Mouse (Mus musculus): Measurements from ENCODE around the gene Gm813. TPM values are rescaled to one million over a fixed set of nuclear protein-coding genes. Genes with fewer than 3 reads are reported as not detected.

Gm813 gene
- polyA plus RNA-seq, 1 experiment = not detected

DNA sequence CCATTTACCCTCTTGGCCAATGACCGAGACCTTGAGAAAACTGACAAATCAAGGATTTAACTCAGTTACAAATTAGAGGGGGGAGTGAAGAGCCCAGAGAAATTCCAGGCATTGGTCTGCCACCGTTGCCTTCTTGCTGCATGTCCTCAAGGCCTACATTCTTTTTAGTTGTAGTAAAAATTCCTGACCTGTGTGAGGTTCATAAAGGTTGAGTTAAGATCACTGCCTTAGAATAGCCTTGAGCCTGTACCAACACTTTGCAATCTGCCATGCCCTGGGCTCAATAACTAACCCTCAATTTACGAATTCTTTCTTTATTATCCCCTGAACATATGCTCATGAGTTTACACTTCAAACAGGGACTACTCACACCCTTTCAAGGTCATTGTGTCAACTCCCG, 6.3 kb upstream of the Gm813 start:
- TF ChIP-seq POLR2A (IDR thresholded peaks at IDR 0.05; ENCODE audit: insufficient read depth, low read depth, low read length) (no peak), CTCF (IDR thresholded peaks at IDR 0.05; ENCODE audit: insufficient read depth, low read depth, low read length) (no peak)
- no peak overlapping the region for H3K4me3 ChIP-seq (ENCODE audit: insufficient read depth, low read depth, low read length)
- H3K4me1 ChIP-seq (ENCODE audit: control insufficient read depth, insufficient read depth, low read length) = no peaks in the 10 kb centered on the region
- WGBS = 91% methylated on average over 4 of the region's 4 CpGs
- H3K27ac ChIP-seq (ENCODE audit: insufficient read depth, low read depth, low read length) = no peak overlapping the region

DNA sequence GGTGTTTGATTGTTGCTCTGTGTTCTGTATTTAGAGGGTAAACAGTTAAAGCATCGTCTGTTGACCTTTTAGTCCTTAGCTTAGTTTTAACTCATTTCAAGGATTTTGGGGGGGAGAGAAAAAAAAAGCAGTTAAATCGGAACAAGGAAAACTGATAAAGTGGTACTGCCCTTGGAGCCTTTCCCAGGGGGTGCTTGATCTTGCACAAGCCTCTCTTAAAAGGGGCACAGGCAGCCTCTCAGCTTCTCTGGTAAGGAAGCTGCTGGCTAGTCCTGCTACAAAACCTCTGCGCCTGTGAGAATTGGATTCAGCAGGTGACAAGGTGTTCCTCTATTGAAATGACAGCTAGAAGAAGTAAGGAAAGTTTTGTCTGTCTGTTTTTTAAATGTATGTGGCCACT, 5.6 kb upstream of the Gm813 start:
- TF ChIP-seq POLR2A (IDR thresholded peaks at IDR 0.05; ENCODE audit: insufficient read depth, low read depth, low read length) (no peak), CTCF (IDR thresholded peaks at IDR 0.05; ENCODE audit: insufficient read depth, low read depth, low read length) (no peak)
- no peaks in the 10 kb centered on the region for H3K4me1 ChIP-seq (ENCODE audit: control insufficient read depth, insufficient read depth, low read length)
- no peak overlapping the region for H3K4me3 ChIP-seq (ENCODE audit: insufficient read depth, low read depth, low read length)
- H3K27ac ChIP-seq (ENCODE audit: insufficient read depth, low read depth, low read length) = no peak overlapping the region
- 93% methylated on average over 3 of the region's 3 CpGs for WGBS

DNA sequence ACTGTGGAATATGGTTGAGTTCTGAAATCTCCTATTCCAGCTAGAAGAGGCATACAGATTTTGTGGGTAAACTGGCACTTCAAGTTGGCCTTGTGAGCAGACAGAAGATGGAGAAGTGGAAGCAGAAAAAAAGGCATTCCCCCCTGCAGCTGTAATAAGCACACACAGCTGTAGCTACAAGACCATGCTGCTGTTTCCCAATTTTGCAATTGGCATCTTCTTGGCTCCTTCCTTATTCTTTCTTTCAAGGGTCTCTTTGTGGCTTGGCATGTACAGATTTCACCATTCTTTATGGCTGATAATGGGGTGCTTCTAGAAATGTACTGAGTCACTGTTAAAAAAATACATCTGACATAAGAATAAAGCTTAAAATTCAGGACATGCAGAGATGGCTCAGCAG, 568 bp upstream of the Gm813 start:
- Histone ChIP-seq H3K27ac (ENCODE audit: insufficient read depth, low read depth, low read length) (no peak overlapping the region), H3K4me3 (ENCODE audit: insufficient read depth, low read depth, low read length) (no peak overlapping the region), H3K4me1 (ENCODE audit: control insufficient read depth, insufficient read depth, low read length) (no peaks in the 10 kb centered on the region)
- TF ChIP-seq POLR2A (IDR thresholded peaks at IDR 0.05; ENCODE audit: insufficient read depth, low read depth, low read length) (no peak), CTCF (IDR thresholded peaks at IDR 0.05; ENCODE audit: insufficient read depth, low read depth, low read length) (no peak)

DNA sequence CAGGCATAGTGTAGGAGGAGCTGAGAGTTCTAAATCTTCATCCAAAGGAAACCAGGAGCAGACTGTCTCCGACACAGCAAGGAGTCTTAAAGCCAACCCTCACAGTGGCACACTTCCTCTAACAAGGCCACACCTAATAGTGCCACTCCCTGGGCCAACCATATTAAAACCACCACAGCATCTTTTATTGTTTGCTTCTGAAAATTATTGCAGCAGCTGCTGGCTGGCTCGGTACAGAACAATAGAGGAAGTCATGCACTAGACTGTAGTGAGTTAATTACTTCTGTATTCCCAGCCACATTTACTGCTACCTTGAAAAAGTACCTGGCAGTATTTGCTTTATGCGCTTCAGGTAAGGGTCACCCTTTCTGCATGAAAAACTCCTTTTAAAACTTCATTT, 3.8 kb downstream of the Gm813 start:
- Histone ChIP-seq H3K27ac (ENCODE audit: insufficient read depth, low read depth, low read length) (no peak overlapping the region), H3K4me1 (ENCODE audit: control insufficient read depth, insufficient read depth, low read length) (no peaks in the 10 kb centered on the region), H3K4me3 (ENCODE audit: insufficient read depth, low read depth, low read length) (no peak overlapping the region)
- TF ChIP-seq POLR2A (IDR thresholded peaks at IDR 0.05; ENCODE audit: insufficient read depth, low read depth, low read length) (no peak), CTCF (IDR thresholded peaks at IDR 0.05; ENCODE audit: insufficient read depth, low read depth, low read length) (no peak)
- WGBS = 70% methylated on average over 3 of the region's 3 CpGs

DNA sequence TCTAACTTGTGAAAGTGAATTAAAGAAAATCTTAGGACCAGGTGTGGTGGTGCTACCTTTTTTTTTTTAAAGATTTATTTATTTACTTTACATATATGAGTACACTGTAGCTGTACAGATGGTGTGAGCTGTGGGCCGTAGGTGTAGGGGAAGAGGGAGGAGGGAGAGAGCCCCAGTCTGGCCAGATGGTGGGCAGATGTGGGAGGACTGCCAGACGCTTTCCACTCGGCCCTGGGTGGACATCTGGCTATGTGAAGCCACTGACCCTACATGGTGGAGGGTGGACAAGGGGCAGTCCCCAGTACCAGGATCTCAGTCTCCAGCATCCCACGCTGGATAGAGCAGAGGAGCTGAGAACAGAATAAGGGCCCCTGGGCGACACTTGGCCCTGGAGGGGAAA, 9.7 kb downstream of the Gm813 start:
- TF ChIP-seq CTCF (IDR thresholded peaks at IDR 0.05; ENCODE audit: insufficient read depth, low read depth, low read length) = no peak
- no peak overlapping the region for H3K4me3 ChIP-seq (ENCODE audit: insufficient read depth, low read depth, low read length)
- WGBS = 76% methylated on average over 5 of the region's 5 CpGs
- no peaks in the 10 kb centered on the region for H3K4me1 ChIP-seq (ENCODE audit: control insufficient read depth, insufficient read depth, low read length)
- no peak overlapping the region for H3K27ac ChIP-seq (ENCODE audit: insufficient read depth, low read depth, low read length)

DNA sequence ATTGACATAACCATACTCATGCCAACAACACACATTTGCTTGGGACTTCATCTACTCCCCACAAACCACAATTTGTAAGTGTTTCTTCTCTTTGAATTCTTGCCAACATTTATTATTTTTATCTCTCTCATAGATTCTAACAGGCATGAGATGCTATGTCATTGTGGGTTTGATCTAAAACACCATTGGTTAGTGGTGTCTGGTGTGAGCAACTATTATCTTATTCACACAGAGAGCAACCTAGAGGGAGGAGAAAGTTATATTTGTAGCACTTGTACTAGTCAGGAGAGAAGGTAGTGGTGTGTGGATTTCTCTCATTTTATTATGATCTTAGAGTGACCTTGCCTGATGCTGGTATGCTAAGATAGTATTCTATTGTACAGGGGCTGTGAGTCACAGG, 12.1 kb downstream of the Gm813 start:
- TF ChIP-seq CTCF (IDR thresholded peaks at IDR 0.05; ENCODE audit: insufficient read depth, low read depth, low read length) (no peak), POLR2A (IDR thresholded peaks at IDR 0.05; ENCODE audit: insufficient read depth, low read depth, low read length) (no peak)
- Histone ChIP-seq H3K27ac (ENCODE audit: insufficient read depth, low read depth, low read length) (no peak overlapping the region), H3K4me3 (ENCODE audit: insufficient read depth, low read depth, low read length) (no peak overlapping the region), H3K4me1 (ENCODE audit: control insufficient read depth, insufficient read depth, low read length) (no peaks in the 10 kb centered on the region)

DNA sequence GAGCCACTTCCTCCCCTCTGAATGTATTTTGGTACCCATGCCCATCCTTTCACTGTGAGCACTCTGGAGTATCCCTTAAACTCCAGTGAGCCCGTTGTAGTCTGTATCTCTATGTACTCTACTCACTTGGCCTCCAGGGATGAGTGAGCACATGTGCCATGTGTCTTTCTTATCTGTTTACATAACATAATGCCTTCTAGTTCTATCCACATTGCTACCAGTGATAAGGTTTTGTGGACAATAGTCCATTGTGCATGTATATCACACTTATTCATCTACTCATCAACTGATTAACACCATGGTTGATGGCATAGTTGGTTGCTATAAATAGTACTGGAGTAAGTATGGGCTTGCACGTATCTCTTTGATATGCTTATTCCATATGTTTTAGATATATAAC, 12.9 kb downstream of the Gm813 start:
- 83% methylated on average over 2 of the region's 2 CpGs for WGBS
- no peak for TF ChIP-seq POLR2A (IDR thresholded peaks at IDR 0.05; ENCODE audit: insufficient read depth, low read depth, low read length)
- no peak for TF ChIP-seq CTCF (IDR thresholded peaks at IDR 0.05; ENCODE audit: insufficient read depth, low read depth, low read length)
- no peaks in the 10 kb centered on the region for H3K4me1 ChIP-seq (ENCODE audit: control insufficient read depth, insufficient read depth, low read length)
- H3K4me3 ChIP-seq (ENCODE audit: insufficient read depth, low read depth, low read length) = no peak overlapping the region
- H3K27ac ChIP-seq (ENCODE audit: insufficient read depth, low read depth, low read length) = no peak overlapping the region

DNA sequence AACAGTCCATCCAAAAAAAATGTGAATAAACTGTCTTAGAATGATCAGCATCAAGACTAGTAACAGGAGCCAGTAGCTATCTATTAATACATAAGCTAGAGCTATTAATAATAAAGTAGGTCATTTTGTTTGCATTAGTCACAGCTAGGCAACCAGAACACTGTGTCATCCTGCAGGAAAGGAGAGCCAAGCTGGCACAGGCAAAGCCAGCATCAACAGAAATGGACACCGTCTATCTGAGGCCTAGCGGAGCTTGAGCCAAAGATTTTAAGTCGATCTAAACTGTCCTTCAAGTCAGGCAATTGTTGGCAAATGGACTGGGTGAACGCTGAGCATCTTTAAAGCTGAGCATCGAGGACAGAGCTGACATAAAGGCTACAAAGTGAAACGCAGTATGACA, 15.9 kb downstream of the Gm813 start:
- no peak for TF ChIP-seq CTCF (IDR thresholded peaks at IDR 0.05; ENCODE audit: insufficient read depth, low read depth, low read length)
- TF ChIP-seq POLR2A (IDR thresholded peaks at IDR 0.05; ENCODE audit: insufficient read depth, low read depth, low read length) = no peak
- 87% methylated on average over 6 of the region's 6 CpGs for WGBS
- Histone ChIP-seq H3K4me1 (ENCODE audit: control insufficient read depth, insufficient read depth, low read length) (no peaks in the 10 kb centered on the region), H3K27ac (ENCODE audit: insufficient read depth, low read depth, low read length) (no peak overlapping the region), H3K4me3 (ENCODE audit: insufficient read depth, low read depth, low read length) (no peak overlapping the region)

DNA sequence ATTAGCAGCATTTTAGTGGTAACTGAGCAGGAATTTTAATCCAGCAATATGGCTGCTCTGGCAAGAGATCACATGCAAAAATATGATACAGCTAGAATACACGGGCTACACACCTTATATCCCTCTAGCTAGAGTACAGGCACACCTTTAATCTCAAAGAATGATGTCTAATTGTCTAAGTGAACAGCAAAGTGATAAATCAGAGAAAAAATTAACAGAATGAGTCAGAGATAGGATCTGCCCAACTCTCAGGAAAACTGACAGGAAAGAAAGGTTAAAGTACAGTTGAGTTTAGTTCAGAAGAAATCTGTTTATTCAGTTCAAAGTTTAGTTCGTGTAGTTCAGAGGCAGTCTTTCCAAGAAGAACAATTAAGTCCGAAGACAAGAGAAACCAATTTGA, 25.5 kb downstream of the Gm813 start:
- WGBS = 75% methylated on average over 3 of the region's 3 CpGs
- Histone ChIP-seq H3K27ac (ENCODE audit: insufficient read depth, low read depth, low read length) (no peak overlapping the region), H3K4me1 (ENCODE audit: control insufficient read depth, insufficient read depth, low read length) (no peaks in the 10 kb centered on the region), H3K4me3 (ENCODE audit: insufficient read depth, low read depth, low read length) (no peak overlapping the region)
- TF ChIP-seq POLR2A (IDR thresholded peaks at IDR 0.05; ENCODE audit: insufficient read depth, low read depth, low read length) = no peak
- TF ChIP-seq CTCF (IDR thresholded peaks at IDR 0.05; ENCODE audit: insufficient read depth, low read depth, low read length) = no peak

DNA sequence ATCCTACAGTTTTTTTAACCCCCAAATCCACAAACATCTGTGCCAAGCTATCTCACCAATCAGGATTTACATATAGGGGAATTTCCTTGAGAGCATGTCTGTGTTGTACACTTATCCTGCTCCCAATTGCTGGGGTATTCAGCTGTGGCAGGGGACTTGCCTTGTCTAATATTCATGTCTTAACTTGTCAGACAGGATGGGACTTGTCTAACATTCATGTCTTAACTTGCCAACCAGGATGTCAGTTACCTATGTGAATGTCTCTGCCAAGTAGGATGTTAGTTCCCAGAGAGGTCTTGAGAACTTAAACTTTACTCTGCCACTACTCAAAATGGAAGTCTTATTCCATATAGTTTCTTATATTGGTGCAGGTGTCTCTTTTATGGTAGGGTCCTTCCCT, 27.3 kb downstream of the Gm813 start:
- no peak overlapping the region for H3K27ac ChIP-seq (ENCODE audit: insufficient read depth, low read depth, low read length)
- no peak for TF ChIP-seq CTCF (IDR thresholded peaks at IDR 0.05; ENCODE audit: insufficient read depth, low read depth, low read length)
- TF ChIP-seq POLR2A (IDR thresholded peaks at IDR 0.05; ENCODE audit: insufficient read depth, low read depth, low read length) = no peak
- H3K4me1 ChIP-seq (ENCODE audit: control insufficient read depth, insufficient read depth, low read length) = no peaks in the 10 kb centered on the region
- no peak overlapping the region for H3K4me3 ChIP-seq (ENCODE audit: insufficient read depth, low read depth, low read length)
